9 mouse cellular contexts compared by ENCODE assay signal in genomic region chr13:34635978-34636377, GRCm38 (mm10). TPM values are rescaled to one million over a fixed set of nuclear protein-coding genes. Genes with fewer than 3 reads are reported as not detected.
A peak's percentile ranks its signal among the peaks of the same experiment; 100 is the strongest.
DNase-seq lines count a peak whose midpoint lies in the region; ATAC-seq and TF ChIP-seq lines count a peak whose summit lies in the region.
"Had no signal": no experiment of that assay in that cellular context is flagged by ENCODE, and none has a peak within 500 bp of the region (broad histone marks: within the 10 kb centered on the region; RNA-seq: fewer than 3 reads in every experiment).

No protein-coding gene starts in this region.

- no peaks in the 10 kb centered on the region for H3K9me3 ChIP-seq in kidney, postnatal 0 days (replicated peaks; ENCODE audit: low read length)
- H3K9me3 ChIP-seq in liver, embryonic 14.5 days (ENCODE audit: control insufficient read depth, low read length), result no peaks in the 10 kb centered on the region
- H3K9me3 ChIP-seq in neural tube, embryonic 15.5 days (replicated peaks), result no peaks in the 10 kb centered on the region
- H3K9me3 ChIP-seq: embryonic facial prominence, embryonic 13.5 days had no signal

- no peak overlapping the region for H3K4me2 ChIP-seq in kidney, postnatal 0 days (ENCODE audit: low read length)
- H3K4me2 ChIP-seq in liver, embryonic 14.5 days (ENCODE audit: low read depth), result no peak overlapping the region
- H3K4me2 ChIP-seq in neural tube, embryonic 15.5 days, result no peak overlapping the region
- H3K4me2 ChIP-seq: embryonic facial prominence, embryonic 13.5 days had no signal

- H3K4me3 ChIP-seq in kidney, postnatal 0 days (replicated peaks; ENCODE audit: low read depth, low read length), result no peak overlapping the region
- H3K4me3 ChIP-seq in liver, embryonic 14.5 days (ENCODE audit: insufficient read depth in 1 of 2, low read depth in 2 of 2, low read length in 2 of 2), result no peak overlapping the region
- H3K4me3 ChIP-seq in neural tube, embryonic 15.5 days (replicated peaks), result no peak overlapping the region
- H3K4me3 ChIP-seq: embryonic facial prominence, embryonic 13.5 days had no signal

- no peaks in the 10 kb centered on the region for H3K36me3 ChIP-seq in kidney, postnatal 0 days (ENCODE audit: insufficient read depth, low read length)
- no peaks in the 10 kb centered on the region for H3K36me3 ChIP-seq in liver, embryonic 14.5 days (replicated peaks; ENCODE audit: control insufficient read depth, insufficient read depth, low read depth)
- no peaks in the 10 kb centered on the region for H3K36me3 ChIP-seq in neural tube, embryonic 15.5 days

- H3K4me1 ChIP-seq in kidney, postnatal 0 days (replicated peaks; ENCODE audit: insufficient read depth, low read length), result no peaks in the 10 kb centered on the region
- 0 out of 4 replicates have a peak, but pooled peaks cover 0 to 2% of the 10 kb centered on the region in 2 experiments for H3K4me1 ChIP-seq in liver, embryonic 14.5 days (replicated peaks; ENCODE audit: control insufficient read depth in 2 of 2, insufficient read depth in 2 of 2, low read length in 1 of 2)
- 0 out of 2 replicates have a peak, but pooled peaks cover 2% of the 10 kb centered on the region for H3K4me1 ChIP-seq in neural tube, embryonic 15.5 days
- H3K4me1 ChIP-seq: embryonic facial prominence, embryonic 13.5 days had no signal

- peak; percentile 96 for TF ChIP-seq CTCF in kidney, postnatal 0 days (IDR thresholded peaks at IDR 0.05; ENCODE audit: low read depth)
- peak; percentile 62 for TF ChIP-seq CTCF in liver, embryonic 14.5 days (IDR thresholded peaks at IDR 0.05; ENCODE audit: low read depth)

- no peak for ATAC-seq in kidney, postnatal 0 days (replicated peaks; ENCODE audit: low FRiP score, low read depth)
- no peak for ATAC-seq in liver, embryonic 14.5 days (ENCODE audit: insufficient read depth)
- ATAC-seq in neural tube, embryonic 15.5 days (ENCODE audit: low FRiP score), result peak; percentile 82

- H3K9ac ChIP-seq in kidney, postnatal 0 days (ENCODE audit: low read depth, low read length), result no peak overlapping the region
- no peak overlapping the region for H3K9ac ChIP-seq in liver, embryonic 14.5 days (replicated peaks)
- H3K9ac ChIP-seq in neural tube, embryonic 15.5 days (replicated peaks), result no peak overlapping the region
- H3K9ac ChIP-seq: embryonic facial prominence, embryonic 13.5 days had no signal

- intact Hi-C loops in gastrocnemius, postnatal 14 days (cut with DNase I; ENCODE audit: low total_unique reads), result loop anchor here (2.0 to 10.0 kb wide), 3 partner anchors 291 to 591 kb away; partner anchors contain the start of gene Slc22a23

- WGBS in kidney, postnatal 0 days, result 34% methylated on average over 5 of the region's 5 CpGs
- 28% methylated on average over 5 of the region's 5 CpGs for WGBS in liver, embryonic 14.5 days (ENCODE audit: insufficient replicate concordance)
- 37% methylated on average over 5 of the region's 5 CpGs for WGBS in neural tube, embryonic 15.5 days

- no peak for TF ChIP-seq EP300 in liver, embryonic 14.5 days (IDR thresholded peaks at IDR 0.05; ENCODE audit: low read depth)

- H3K27me3 ChIP-seq in kidney, postnatal 0 days (ENCODE audit: insufficient read depth, low read length), result no peaks in the 10 kb centered on the region
- H3K27me3 ChIP-seq in liver, embryonic 14.5 days (ENCODE audit: control insufficient read depth, insufficient read depth, low read length), result no peaks in the 10 kb centered on the region
- no peaks in the 10 kb centered on the region for H3K27me3 ChIP-seq in neural tube, embryonic 15.5 days (replicated peaks)
- H3K27me3 ChIP-seq: embryonic facial prominence, embryonic 13.5 days had no signal

- DNase-seq in urinary bladder, postnatal 25 days (ENCODE audit: low spot score), result peak; percentile 41
- no peak for DNase-seq in urinary bladder, adult 2 months (ENCODE audit: low spot score)
- peak; percentile 86 to 88 for DNase-seq in cerebellum, postnatal 14 days
- DNase-seq in gastrocnemius, postnatal 14 days, result peak; percentile 48
- peak; percentile 90 for DNase-seq in kidney, postnatal 0 days (ENCODE audit: low spot score)
- no peak for DNase-seq in liver, embryonic 14.5 days (ENCODE audit: low read depth in 3 of 3, low spot score in 3 of 3)
- DNase-seq in natural killer cell, adult 2 months (ENCODE audit: low spot score in 2 of 2), result no peak

- H3K27ac ChIP-seq in kidney, postnatal 0 days, result no peak overlapping the region
- H3K27ac ChIP-seq in liver, embryonic 14.5 days, result no peak overlapping the region
- H3K27ac ChIP-seq in neural tube, embryonic 15.5 days (replicated peaks), result no peak overlapping the region
- H3K27ac ChIP-seq: embryonic facial prominence, embryonic 13.5 days had no signal

RNA-seq across cellular contexts. Expression of gene Pxdc1, which starts 17.3 kb away (rescaled TPM):
- polyA plus RNA-seq in urinary bladder, adult 2 months (2012; rRNA removed), result 17.1 and 29.2 TPM in 2 replicates
- total RNA-seq in gastrocnemius, postnatal 14 days (2021), result 1 to 10 TPM; 5.9 to 6.4 TPM
- 12.2 and 12.4 TPM in 2 replicates for polyA plus RNA-seq in kidney, postnatal 0 days (2015; fragmentation: Nextera tagmentation; extraction: Ambion mirVana)
- 7.9 and 9.3 TPM in 2 replicates for polyA plus RNA-seq in liver, embryonic 14.5 days (2012; rRNA removed)
- 8.1 and 10.4 TPM in 2 replicates for polyA plus RNA-seq in liver, embryonic 14.5 days (2014; fragmentation: Nextera tagmentation; extraction: Ambion mirVana)
- polyA plus RNA-seq in neural tube, embryonic 15.5 days (2015; fragmentation: Nextera tagmentation; extraction: Ambion mirVana), result 8.9 and 9.8 TPM in 2 replicates

Comparison
In these comparisons a context has a peak if more than half of its experiments do, and no peak if none do; other contexts are left out.
1. DNase-seq: peak in urinary bladder, postnatal 25 days (single experiment), cerebellum, postnatal 14 days (2 of 2), gastrocnemius, postnatal 14 days (single experiment) and kidney, postnatal 0 days (single experiment); none in urinary bladder, adult 2 months (single experiment), liver, embryonic 14.5 days (0 of 3) and natural killer cell, adult 2 months (0 of 2).